Mouse (Mus musculus) lung, postnatal 0 days (tissue): ENCODE results near the gene Znrf1. TPM values are rescaled to one million over a fixed set of nuclear protein-coding genes. Genes with fewer than 3 reads are reported as not detected.

Experiments used
- ATAC-seq: fragments of 200-750 bp; cut with Nextera tagmentation; 2 replicates; pipeline ENCODE4 v1.8.0; 2017; ENCODE audit warnings: moderate library complexity
- DNase-seq: peaks from one replicate; pipeline ENCODE4 v3.0.0-alpha.2; 2016; ENCODE audit warnings: low spot score
- H3K27ac ChIP-seq: fragments of 300-500 bp; sonication (generic); 2 replicates; pipeline ENCODE4 v1.5.1; 2014; ENCODE audit warnings: antibody characterized with exemption, mild to moderate bottlenecking, low read length, mixed read lengths
- H3K27me3 ChIP-seq: fragments of 300-500 bp; sonication (generic); replicated peaks from 2 replicates; pipeline ENCODE4 v1.6.1; 2014; ENCODE audit warnings: low read length, mixed read lengths; ENCODE audit not compliant: insufficient read depth
- H3K36me3 ChIP-seq: fragments of 300-500 bp; sonication (generic); 2 replicates; pipeline ENCODE4 v1.6.1; 2014; ENCODE audit warnings: low read length, mixed read lengths; ENCODE audit not compliant: insufficient read depth
- H3K4me1 ChIP-seq: fragments of 300-500 bp; sonication (generic); 2 replicates; pipeline ENCODE4 v1.6.1; 2014; ENCODE audit warnings: antibody characterized with exemption, low read depth, low read length, mixed read lengths; ENCODE audit not compliant: insufficient read depth
- H3K4me2 ChIP-seq: fragments of 300-500 bp; sonication (generic); replicated peaks from 2 replicates; pipeline ENCODE4 v1.6.1; 2014; ENCODE audit warnings: low read depth, mild to moderate bottlenecking, low read length, moderate library complexity, mixed read lengths
- H3K4me3 ChIP-seq: fragments of 300-500 bp; sonication (generic); 2 replicates; pipeline ENCODE4 v1.5.1; 2014; ENCODE audit warnings: low read depth, low read length
- H3K9ac ChIP-seq: fragments of 300-500 bp; sonication (generic); replicated peaks from 2 replicates; pipeline ENCODE4 v1.6.1; 2014; ENCODE audit warnings: low read depth, mild to moderate bottlenecking
- H3K9me3 ChIP-seq: fragments of 300-500 bp; sonication (generic); 2 replicates; pipeline ENCODE4 v1.6.1; 2016; ENCODE audit warnings: low read length, mixed read lengths
- CTCF ChIP-seq: IDR thresholded peaks from 2 replicates; pipeline ENCODE4 v1.5.1; 2016; ENCODE audit warnings: antibody characterized with exemption, mild to moderate bottlenecking
- EP300 ChIP-seq: IDR thresholded peaks from 2 replicates; pipeline ENCODE4 v1.6.1; 2016; ENCODE audit warnings: antibody characterized with exemption, mild to moderate bottlenecking, control low read depth
- WGBS: fragments of 180-500 bp; shearing (Covaris S2); extraction: QIAGEN DNeasy Blood & Tissue Kit; methylation state at CpG from one replicate; pipeline ENCODE4 v1.1.7; 2014; 5-methylcytosine and 5-hydroxymethylcytosine counted together
- polyA plus RNA-seq: library from polyadenylated mRNA; unstranded; fragments of >200 nt; fragmentation: Nextera tagmentation; extraction: Ambion mirVana; gene quantifications from 2 replicates; pipeline ENCODE4 v1.2.1, GENCODE M21; 2015

The Znrf1 gene
- polyA plus RNA-seq, 1 experiment from 2014 or later = 24.5 TPM

GRCm38 (mm10) chr8:111531191-111531590 is 4.7 kb upstream of the Znrf1 start:
- 59% methylated on average over 12 of the region's 12 CpGs for WGBS

GRCm38 (mm10) chr8:111531621-111532020 is 4.3 kb upstream of the Znrf1 start:
- 67% methylated on average over 17 of the region's 17 CpGs for WGBS
- ATAC-seq = no peak
- DNase-seq = no peak
- Histone ChIP-seq H3K4me1 (no peaks in the 10 kb centered on the region; the same call in 1 of the 2 replicates), H3K4me2 (no peak overlapping the region), H3K27ac (no peak overlapping the region), H3K36me3 (no peaks in the 10 kb centered on the region), H3K9ac (no peak overlapping the region), H3K27me3 (no peaks in the 10 kb centered on the region), H3K4me3 (no peak overlapping the region), H3K9me3 (no peaks in the 10 kb centered on the region)
- TF ChIP-seq EP300 = no peak

More at GRCm38 (mm10) chr8:111531191-111531590, 4.7 kb upstream of the Znrf1 start:
- ATAC-seq (no peak), DNase-seq (no peak)
- Histone ChIP-seq H3K4me3 (no peak overlapping the region), H3K36me3 (no peaks in the 10 kb centered on the region), H3K9ac (no peak overlapping the region), H3K4me1 (no peaks in the 10 kb centered on the region; the same call in 1 of the 2 replicates), H3K4me2 (no peak overlapping the region), H3K27me3 (no peaks in the 10 kb centered on the region), H3K9me3 (no peaks in the 10 kb centered on the region), H3K27ac (no peak overlapping the region)
- no peak for TF ChIP-seq CTCF
- TF ChIP-seq EP300 = no peak

- H3K9me3 ChIP-seq = no peaks in the 10 kb centered on the region
- no peak overlapping the region for H3K9ac ChIP-seq
- no peaks in the 10 kb centered on the region for H3K27me3 ChIP-seq
- H3K4me3 ChIP-seq = no peak overlapping the region
- TF ChIP-seq CTCF (no peak), EP300 (no peak)
- no peak overlapping the region for H3K4me2 ChIP-seq
- no peak overlapping the region for H3K27ac ChIP-seq
- no peaks in the 10 kb centered on the region; the same call in 1 of the 2 replicates for H3K4me1 ChIP-seq
- DNase-seq = no peak
- ATAC-seq = no peak
- WGBS = 60% methylated on average over 4 of the region's 4 CpGs
- H3K36me3 ChIP-seq = no peaks in the 10 kb centered on the region
These were observed 2.4 kb upstream of the Znrf1 start for GRCm38 (mm10) chr8:111533503-111533902.

- 18% methylated on average over 5 of the region's 5 CpGs for WGBS
- no peaks in the 10 kb centered on the region for H3K27me3 ChIP-seq
- H3K9ac ChIP-seq = no peak overlapping the region
- no peaks in the 10 kb centered on the region for H3K9me3 ChIP-seq
- ATAC-seq = no peak
- TF ChIP-seq CTCF (no peak), EP300 (no peak)
- 0 out of 2 replicates have a peak overlapping the region, but pooled peaks have one; percentile 85 for H3K4me3 ChIP-seq
- peak overlapping the region; percentile 91 for H3K4me2 ChIP-seq
- no peak overlapping the region for H3K27ac ChIP-seq
- peaks cover 10% of the 10 kb centered on the region; the same call in 1 of the 2 replicates for H3K4me1 ChIP-seq
- no peaks in the 10 kb centered on the region for H3K36me3 ChIP-seq
- DNase-seq = peak; percentile 12
These were observed 406 bp upstream of the Znrf1 start for GRCm38 (mm10) chr8:111535491-111535890.

GRCm38 (mm10) chr8:111536978-111537764 is 1.3 kb downstream of the Znrf1 start:
- DNase-seq (peak; percentile 34), ATAC-seq (peak; percentile 6)
- 2% methylated on average over 60 of the region's 64 CpGs for WGBS

GRCm38 (mm10) chr8:111537765-111538158 is 1.9 kb downstream of the Znrf1 start:
- ATAC-seq (no peak), DNase-seq (no peak)
- no peaks in the 10 kb centered on the region for H3K9me3 ChIP-seq
- H3K4me2 ChIP-seq = peak overlapping the region; percentile 91
- no peaks in the 10 kb centered on the region for H3K36me3 ChIP-seq
- H3K9ac ChIP-seq = peak overlapping the region; percentile 87
- TF ChIP-seq CTCF (no peak), EP300 (no peak)
- H3K27ac ChIP-seq = peak overlapping the region; percentile 27
- H3K4me3 ChIP-seq = peak overlapping the region; percentile 85
- 6% methylated on average over 8 of the region's 8 CpGs for WGBS
- H3K27me3 ChIP-seq = no peaks in the 10 kb centered on the region
- peaks cover 10% of the 10 kb centered on the region for H3K4me1 ChIP-seq

More at GRCm38 (mm10) chr8:111536978-111537764, 1.3 kb downstream of the Znrf1 start:
- H3K36me3 ChIP-seq = no peaks in the 10 kb centered on the region
- H3K4me1 ChIP-seq = peaks cover 10% of the 10 kb centered on the region
- peak overlapping the region; percentile 93 for H3K27ac ChIP-seq
- TF ChIP-seq EP300 (no peak), CTCF (no peak)
- peak overlapping the region; percentile 87 for H3K9ac ChIP-seq
- H3K27me3 ChIP-seq = no peaks in the 10 kb centered on the region
- no peaks in the 10 kb centered on the region for H3K9me3 ChIP-seq
- H3K4me2 ChIP-seq = peak overlapping the region; percentile 91
- H3K4me3 ChIP-seq = peak overlapping the region; percentile 85
